Mouse (Mus musculus) macrophage (primary cell): ENCODE measurements around the gene Pih1d1. TPM values are rescaled to one million over a fixed set of nuclear protein-coding genes. Genes with fewer than 3 reads are reported as not detected.

ENCODE experiments used
- H3K27ac ChIP-seq: fragments of 350-480 bp; formaldehyde crosslinking; 2 replicates; pipeline ENCODE4 v1.9.0; 2021
- H3K36me3 ChIP-seq: fragments of 350-480 bp; formaldehyde crosslinking; 2 replicates; pipeline ENCODE4 v1.9.0; 2021; ENCODE audit errors: inconsistent target
- H3K4me3 ChIP-seq: fragments of 350-480 bp; formaldehyde crosslinking; 2 replicates; pipeline ENCODE4 v1.9.0; 2021; ENCODE audit errors: inconsistent target
- H3K79me2 ChIP-seq: fragments of 350-480 bp; formaldehyde crosslinking; 2 replicates; pipeline ENCODE4 v1.9.0; 2021; ENCODE audit errors: inconsistent target
- WGBS: methylation state at CpG from one replicate; pipeline ENCODE4 v1.1.7; 2026; ENCODE audit warnings: inconsistent platforms; ENCODE audit not compliant: missing documents; 5-methylcytosine and 5-hydroxymethylcytosine counted together
- polyA plus RNA-seq: library from polyadenylated mRNA; stranded (reverse); fragments of 250-400 nt; gene quantifications from 3 replicates; pipeline ENCODE4 v1.2.4, GENCODE M21; 2018; ENCODE audit warnings: inconsistent platforms

Gene Pih1d1
- polyA plus RNA-seq, 1 experiment from 2014 or later = 75.8 TPM

GRCm38 (mm10) chr7:45193871-45194785 is 40.0 kb downstream of the Pih1d1 start:
- WGBS = 90% methylated on average over 17 of the region's 17 CpGs
- no peak overlapping the region for H3K4me3 ChIP-seq
- H3K27ac ChIP-seq = no peak overlapping the region
- no peaks in the 10 kb centered on the region for H3K36me3 ChIP-seq
- H3K79me2 ChIP-seq = no peaks in the 10 kb centered on the region

GRCm38 (mm10) chr7:45195341-45196175 is 41.5 kb downstream of the Pih1d1 start:
- Histone ChIP-seq H3K4me3 (no peak overlapping the region), H3K79me2 (no peaks in the 10 kb centered on the region), H3K36me3 (no peaks in the 10 kb centered on the region), H3K27ac (no peak overlapping the region)
- 90% methylated on average over 13 of the region's 13 CpGs for WGBS

- WGBS = 96% methylated on average over 4 of the region's 4 CpGs
- H3K27ac ChIP-seq = no peak overlapping the region
- H3K4me3 ChIP-seq = no peak overlapping the region
- no peaks in the 10 kb centered on the region for H3K36me3 ChIP-seq
- H3K79me2 ChIP-seq = no peaks in the 10 kb centered on the region
Measured at GRCm38 (mm10) chr7:45196176-45196535, 42.1 kb downstream of the Pih1d1 start.

GRCm38 (mm10) chr7:45196994-45197393 is 42.9 kb downstream of the Pih1d1 start:
- Histone ChIP-seq H3K27ac (no peak overlapping the region), H3K36me3 (no peaks in the 10 kb centered on the region), H3K4me3 (no peak overlapping the region), H3K79me2 (no peaks in the 10 kb centered on the region)
- WGBS = 60% methylated on average over 5 of the region's 5 CpGs

GRCm38 (mm10) chr7:45198435-45198834 is 44.3 kb downstream of the Pih1d1 start:
- WGBS = 16% methylated on average over 5 of the region's 5 CpGs
- no peak overlapping the region for H3K27ac ChIP-seq
- no peak overlapping the region for H3K4me3 ChIP-seq
- H3K79me2 ChIP-seq = no peaks in the 10 kb centered on the region
- no peaks in the 10 kb centered on the region for H3K36me3 ChIP-seq

GRCm38 (mm10) chr7:45198961-45199360 is 44.9 kb downstream of the Pih1d1 start:
- Histone ChIP-seq H3K27ac (no peak overlapping the region), H3K79me2 (no peaks in the 10 kb centered on the region), H3K36me3 (no peaks in the 10 kb centered on the region), H3K4me3 (no peak overlapping the region)
- 91% methylated on average over 11 of the region's 11 CpGs for WGBS

GRCm38 (mm10) chr7:45202654-45203053 is 48.6 kb downstream of the Pih1d1 start:
- H3K27ac ChIP-seq = no peak overlapping the region
- no peaks in the 10 kb centered on the region for H3K79me2 ChIP-seq
- WGBS = 82% methylated on average over 8 of the region's 10 CpGs
- H3K36me3 ChIP-seq = no peaks in the 10 kb centered on the region
- H3K4me3 ChIP-seq = no peak overlapping the region

- Histone ChIP-seq H3K36me3 (no peaks in the 10 kb centered on the region), H3K4me3 (peak within 1 kb of the TSS; percentile 29), H3K27ac (no peak within 1 kb of the TSS), H3K79me2 (no peaks in the 10 kb centered on the region)
- 5% methylated on average over 41 of the region's 44 CpGs for WGBS
Measured at GRCm38 (mm10) chr7:45204380-45205143, 50.5 kb downstream of the Pih1d1 start, which contains the start of gene Ccdc155. TSS of gene Ccdc155 (minus strand) at chr7:45204892.

- H3K4me3 ChIP-seq = no peak overlapping the region
- no peaks in the 10 kb centered on the region for H3K36me3 ChIP-seq
- H3K27ac ChIP-seq = no peak overlapping the region
- no peaks in the 10 kb centered on the region for H3K79me2 ChIP-seq
- 89% methylated on average over 6 of the region's 6 CpGs for WGBS
Measured at GRCm38 (mm10) chr7:45208260-45208659, 54.2 kb downstream of the Pih1d1 start.

Other genes starting within 250 kb of the Pih1d1 start
- 49.8 to 76.6 TPM (median 75.0 TPM) in 3 replicates for gene Ap2a1, start 224.8 kb upstream of the Pih1d1 start, polyA plus RNA-seq
- gene Tsks, start 211.1 kb upstream of the Pih1d1 start, polyA plus RNA-seq = not detected in 3 replicates
- gene Cpt1c, start 179.5 kb upstream of the Pih1d1 start, polyA plus RNA-seq = not detected in 3 replicates
- 53.7 to 169 TPM (median 55.6 TPM) in 3 replicates for gene Prmt1, start 167.7 kb upstream of the Pih1d1 start, polyA plus RNA-seq
- gene Irf3, start 156.7 kb upstream of the Pih1d1 start, polyA plus RNA-seq = 30.9 to 55.5 TPM (median 35.0 TPM) in 3 replicates
- 10.9 to 14.5 TPM (median 12.9 TPM) in 3 replicates for gene Bcl2l12, start 155.6 kb upstream of the Pih1d1 start, polyA plus RNA-seq
- gene Scaf1, start 137.9 kb upstream of the Pih1d1 start, polyA plus RNA-seq = 32.6 to 36.9 TPM (median 32.9 TPM) in 3 replicates
- gene Rras, start 136.3 kb upstream of the Pih1d1 start, polyA plus RNA-seq = 23.5 to 51.8 TPM (median 29.9 TPM) in 3 replicates
- gene Prr12, start 101.4 kb upstream of the Pih1d1 start, polyA plus RNA-seq = 15.5 to 17.7 TPM (median 17.1 TPM) in 3 replicates
- gene Nosip, start 91.9 kb upstream of the Pih1d1 start, polyA plus RNA-seq = 40.1 to 50.7 TPM (median 45.7 TPM) in 3 replicates
- 19.0 to 31.7 TPM (median 28.6 TPM) in 3 replicates for gene Prrg2, start 91.6 kb upstream of the Pih1d1 start, polyA plus RNA-seq
- gene Rcn3, start 62.1 kb upstream of the Pih1d1 start, polyA plus RNA-seq = 0.67 to 5.1 TPM (median 3.1 TPM) in 3 replicates
- 84.4 to 284 TPM (median 160 TPM) in 3 replicates for gene Fcgrt, start 50.5 kb upstream of the Pih1d1 start, polyA plus RNA-seq
- 1,184 to 1,556 TPM (median 1,388 TPM) in 3 replicates for gene Rps11, start 29.9 kb upstream of the Pih1d1 start, polyA plus RNA-seq
- gene Rpl13a, start 25.5 kb upstream of the Pih1d1 start, polyA plus RNA-seq = 804 to 2,026 TPM (median 1,578 TPM) in 3 replicates
- not detected in 3 replicates for gene Gm45713, start 18.1 kb upstream of the Pih1d1 start, polyA plus RNA-seq
- gene Flt3l, start 17.9 kb upstream of the Pih1d1 start, polyA plus RNA-seq = 4.4 to 9.9 TPM (median 8.0 TPM) in 3 replicates
- gene Aldh16a1, start 281 bp downstream of the Pih1d1 start, polyA plus RNA-seq = 13.0 to 39.0 TPM (median 19.2 TPM) in 3 replicates
- not detected in 3 replicates for gene Slc17a7, start 9.6 kb downstream of the Pih1d1 start, polyA plus RNA-seq
- gene Gfy, start 25.3 kb downstream of the Pih1d1 start, polyA plus RNA-seq = not detected in 3 replicates
- gene Pth2, start 26.7 kb downstream of the Pih1d1 start, polyA plus RNA-seq = not detected in 3 replicates
- not detected in 3 replicates for gene Ccdc155, start 50.6 kb downstream of the Pih1d1 start, polyA plus RNA-seq
- gene Dkkl1, start 57.8 kb downstream of the Pih1d1 start, polyA plus RNA-seq = not detected in 3 replicates
- not detected in 3 replicates for gene Tead2, start 61.5 kb downstream of the Pih1d1 start, polyA plus RNA-seq
- gene Cd37, start 84.8 kb downstream of the Pih1d1 start, polyA plus RNA-seq = 88.2 to 139 TPM (median 131 TPM) in 3 replicates
- gene Slc6a16, start 86.8 kb downstream of the Pih1d1 start, polyA plus RNA-seq = not detected in 3 replicates
- not detected in 3 replicates for gene Slc6a21, start 123.2 kb downstream of the Pih1d1 start, polyA plus RNA-seq
- 4.2 to 6.1 TPM (median 4.7 TPM) in 3 replicates for gene Trpm4, start 179.5 kb downstream of the Pih1d1 start, polyA plus RNA-seq
- not detected in 3 replicates for gene Hrc, start 181.0 kb downstream of the Pih1d1 start, polyA plus RNA-seq
- 0.27 to 0.75 TPM in 2 of 3 replicates, not detected in the other for gene Ppfia3, start 212.7 kb downstream of the Pih1d1 start, polyA plus RNA-seq
- 0.50 TPM in 1 of 3 replicates, not detected in the others for gene Lin7b, start 216.3 kb downstream of the Pih1d1 start, polyA plus RNA-seq
- gene Snrnp70, start 241.4 kb downstream of the Pih1d1 start, polyA plus RNA-seq = 174 to 235 TPM (median 186 TPM) in 3 replicates